Mouse (Mus musculus) frontal cortex, adult (tissue): ENCODE data around the gene Spata5.
A peak's percentile ranks its signal among the peaks of the same experiment; 100 is the strongest.

Experiments used
- ATAC-seq: cut with Nextera tagmentation; 2 replicates; pipeline ENCODE4 v1.9.2; 2017; ENCODE audit warnings: mild to moderate bottlenecking, moderate library complexity, mixed read lengths; ENCODE audit not compliant: low TSS enrichment

Gene Spata5

DNA sequence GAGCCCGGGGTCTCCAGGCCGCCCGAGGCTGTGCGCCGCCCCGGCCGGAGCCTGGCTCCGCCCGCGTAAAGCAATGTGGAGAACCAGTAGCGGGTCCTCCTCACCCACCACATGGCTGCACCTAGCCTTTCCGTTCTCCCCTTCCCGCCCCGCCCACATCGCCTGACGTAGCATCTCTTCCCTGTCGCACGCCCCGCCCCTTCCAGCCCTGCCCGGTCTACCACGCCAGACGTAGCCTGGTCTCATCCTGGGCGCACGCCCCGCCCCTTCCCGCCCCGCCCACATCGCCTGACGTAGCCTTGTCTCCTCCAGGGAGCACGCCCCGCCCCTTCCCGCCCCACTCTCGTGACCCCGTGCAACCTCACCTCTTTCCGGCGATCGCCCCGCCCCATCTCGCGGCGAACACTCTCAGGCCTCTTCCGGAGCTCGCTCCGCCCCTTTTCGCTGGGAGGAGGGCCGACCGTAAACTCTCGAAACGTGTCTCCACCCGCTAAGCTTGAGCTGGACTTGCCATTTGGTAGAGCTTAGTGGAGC, at the start of gene Spata5:
Gene Spata5, plus strand, starts transcription at position 439 of the 534 bp plus-strand sequence.
- ATAC-seq = peak; percentile 86

DNA sequence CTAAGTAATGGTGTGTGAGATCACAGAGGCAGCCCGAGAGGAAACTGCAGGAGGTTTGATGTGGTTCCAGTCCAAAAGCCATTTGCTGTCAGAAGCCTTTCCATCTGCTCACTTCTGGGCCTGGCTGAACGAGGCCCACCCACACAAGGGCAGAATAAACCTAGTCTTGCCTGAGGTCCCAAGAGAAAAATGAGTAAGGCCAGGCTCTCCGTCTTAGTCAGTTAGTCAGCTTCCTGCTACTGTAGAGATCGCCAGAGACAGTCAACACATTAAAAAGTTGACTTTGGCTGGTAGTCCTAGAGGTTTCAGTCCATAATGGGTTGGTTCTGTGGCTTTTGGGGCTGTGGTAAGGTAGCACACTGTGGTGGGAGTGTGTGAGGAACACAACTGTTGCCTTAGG, 49.3 kb upstream of the Spata5 start:
- ATAC-seq = no peak

- no peak for ATAC-seq
Measured at GRCm38 (mm10) chr3:37373712-37374111, 46.0 kb upstream of the Spata5 start.

GRCm38 (mm10) chr3:37377926-37378325, 41.8 kb upstream of the Spata5 start:
- no peak for ATAC-seq

GRCm38 (mm10) chr3:37378412-37378811, 41.3 kb upstream of the Spata5 start:
- ATAC-seq = no peak

- no peak for ATAC-seq
Measured at GRCm38 (mm10) chr3:37379201-37379600, 40.5 kb upstream of the Spata5 start.

- ATAC-seq = peak; percentile 20; the same call in 1 of the 2 replicates
Measured at GRCm38 (mm10) chr3:37379930-37380881, 39.5 kb upstream of the Spata5 start.

- ATAC-seq = no peak
Measured at GRCm38 (mm10) chr3:37381457-37381856, 38.2 kb upstream of the Spata5 start.

- ATAC-seq = no peak
Measured at GRCm38 (mm10) chr3:37383096-37383765, 36.5 kb upstream of the Spata5 start.

DNA sequence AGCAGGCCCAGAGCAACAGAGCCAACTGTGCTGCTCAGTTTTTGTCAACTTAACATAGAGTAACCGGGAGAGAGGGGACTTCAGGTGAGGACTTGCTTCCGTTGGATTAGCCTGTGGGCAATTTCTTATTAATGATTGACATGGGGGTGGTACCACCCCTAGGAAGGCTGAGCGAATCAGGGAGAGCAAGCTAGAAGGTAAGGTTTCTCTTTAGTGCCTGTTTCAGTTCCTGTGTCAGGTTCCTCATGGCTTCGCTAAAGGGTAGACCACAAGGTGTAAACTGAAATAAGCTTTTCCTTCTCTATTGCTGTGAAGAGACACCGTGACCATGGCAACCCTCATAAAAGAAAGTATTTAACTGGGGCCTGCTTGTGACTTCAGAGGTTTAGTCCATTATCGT, 32.4 kb upstream of the Spata5 start:
- ATAC-seq = no peak

- no peak for ATAC-seq
Measured at GRCm38 (mm10) chr3:37396930-37397608, 22.6 kb upstream of the Spata5 start.

- ATAC-seq = no peak
Measured at GRCm38 (mm10) chr3:37397646-37398045, 22.1 kb upstream of the Spata5 start.

DNA sequence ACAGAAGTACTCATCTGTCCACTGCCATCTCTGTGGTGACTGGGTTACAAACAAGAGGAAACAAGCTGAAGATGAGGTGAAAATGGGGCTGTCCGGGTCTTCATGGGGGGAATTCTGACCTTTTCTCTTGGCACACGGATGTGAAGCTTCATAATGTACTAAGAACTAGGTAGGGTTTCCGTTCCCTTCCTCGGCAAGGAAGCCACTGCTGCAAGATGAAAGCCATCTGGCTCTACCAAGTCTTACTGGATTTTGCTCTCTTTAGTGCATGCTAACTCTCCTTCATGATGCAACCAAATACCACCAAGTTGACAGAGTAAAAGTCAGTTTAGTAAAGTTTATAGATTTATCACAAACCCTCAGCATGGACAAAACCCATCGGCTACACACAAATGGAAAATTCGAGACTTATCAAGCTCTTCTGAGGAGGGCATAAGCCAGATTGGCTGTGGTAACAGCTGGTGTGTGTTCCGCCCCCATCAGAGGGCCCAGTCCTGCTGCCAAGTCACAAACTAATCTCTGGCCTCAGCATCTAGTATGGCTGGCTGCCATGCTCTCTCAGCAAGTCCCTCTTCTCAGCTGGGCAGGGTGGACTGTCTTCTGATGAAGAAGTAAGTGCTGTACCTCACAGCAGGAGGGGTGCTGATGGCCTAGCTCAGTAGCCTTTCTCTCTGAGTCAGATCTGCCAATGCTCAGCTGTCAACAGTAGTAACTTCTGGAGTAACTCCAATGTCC, 20.9 kb upstream of the Spata5 start:
- ATAC-seq = no peak

DNA sequence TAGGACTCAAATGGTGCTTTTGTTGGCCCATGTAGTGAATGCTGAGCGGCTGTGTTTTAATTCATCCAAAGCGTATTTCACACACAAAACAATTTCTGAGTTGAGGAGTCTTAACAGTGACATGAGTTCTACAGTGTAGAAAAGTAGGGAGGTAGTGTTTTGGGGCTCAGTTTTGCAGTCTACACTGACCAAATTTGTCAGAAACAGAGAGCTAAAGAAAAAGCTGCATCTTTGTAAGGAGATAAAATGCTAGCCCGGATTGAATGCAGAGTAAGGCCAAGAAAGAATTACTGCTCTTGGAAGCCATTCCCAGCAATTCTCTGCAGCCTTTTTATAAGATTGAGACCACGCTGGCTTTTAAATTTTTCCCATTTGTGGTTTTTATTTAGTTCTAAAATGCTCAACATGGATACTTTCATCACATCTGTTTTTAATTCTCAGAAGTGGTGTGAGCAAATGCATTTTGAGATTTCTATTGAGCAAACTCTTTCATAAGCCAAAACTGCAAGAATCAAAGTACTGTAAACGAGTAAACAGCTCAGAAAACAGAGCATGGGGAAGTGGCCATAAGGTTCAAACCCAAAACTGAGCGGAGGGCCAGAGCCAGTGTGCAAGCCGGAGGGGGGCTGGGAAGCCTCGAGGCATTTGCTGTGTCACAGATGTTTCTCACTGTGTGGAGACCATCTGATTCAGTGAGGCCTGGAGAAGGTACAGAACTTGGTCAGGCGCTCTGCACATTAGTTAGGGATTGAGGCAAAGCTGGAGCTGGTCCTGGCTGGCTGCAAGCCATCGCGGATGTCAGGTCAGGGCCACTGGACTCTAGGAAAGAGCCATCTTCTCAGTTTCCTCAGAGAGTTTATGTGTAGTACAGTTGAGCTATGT, 17.7 kb upstream of the Spata5 start:
- ATAC-seq = no peak

DNA sequence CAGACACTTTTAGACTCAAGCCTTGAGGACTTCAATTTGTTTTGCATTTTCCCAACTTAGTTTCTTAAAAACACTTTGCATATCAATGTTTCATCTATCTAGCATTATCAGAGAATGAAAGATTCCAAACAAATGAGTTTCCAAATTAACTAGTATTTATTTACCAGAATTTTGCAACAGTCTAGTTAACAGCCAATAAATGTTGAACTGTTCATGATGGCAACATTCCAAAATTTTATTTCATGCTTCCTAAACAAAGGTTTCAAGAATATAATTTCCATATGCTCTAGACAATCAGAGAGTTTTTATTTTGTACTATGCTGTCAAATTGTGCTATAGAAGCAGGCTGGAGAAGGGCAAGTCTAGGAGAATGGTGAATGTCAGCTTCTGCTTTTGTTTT, 12.1 kb upstream of the Spata5 start:
- ATAC-seq = no peak

- no peak for ATAC-seq
Measured at GRCm38 (mm10) chr3:37413446-37413845, 6.2 kb upstream of the Spata5 start.

GRCm38 (mm10) chr3:37414413-37414960, 5.2 kb upstream of the Spata5 start:
- peak; percentile 64 for ATAC-seq

- no peak for ATAC-seq
Measured at GRCm38 (mm10) chr3:37418341-37418740, 1.4 kb upstream of the Spata5 start.

DNA sequence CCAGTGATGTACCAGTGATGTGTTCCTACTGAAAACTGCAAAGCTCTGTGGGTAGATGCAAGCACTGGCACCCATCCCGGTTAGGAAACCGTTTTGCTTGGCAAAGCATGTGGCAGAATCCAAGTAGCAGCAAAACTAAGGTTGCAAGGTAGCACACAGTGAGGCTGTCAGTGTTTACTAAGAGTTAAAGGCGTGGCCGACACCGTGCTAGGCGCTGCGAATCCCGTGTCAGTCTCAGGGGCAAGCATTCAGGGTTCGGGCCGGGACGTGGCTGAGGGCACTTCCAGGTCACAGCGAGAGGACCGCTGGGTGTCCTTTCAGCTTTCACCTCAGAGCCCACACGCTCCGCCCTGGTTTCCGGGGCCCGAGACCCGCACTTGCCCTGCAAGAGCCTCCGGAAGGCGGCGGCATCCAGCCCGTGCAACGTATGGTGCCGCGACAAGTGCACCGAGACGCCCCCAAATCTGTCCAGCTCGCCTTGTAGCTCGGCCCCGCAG, 687 bp upstream of the Spata5 start:
- ATAC-seq = peak; percentile 42

DNA sequence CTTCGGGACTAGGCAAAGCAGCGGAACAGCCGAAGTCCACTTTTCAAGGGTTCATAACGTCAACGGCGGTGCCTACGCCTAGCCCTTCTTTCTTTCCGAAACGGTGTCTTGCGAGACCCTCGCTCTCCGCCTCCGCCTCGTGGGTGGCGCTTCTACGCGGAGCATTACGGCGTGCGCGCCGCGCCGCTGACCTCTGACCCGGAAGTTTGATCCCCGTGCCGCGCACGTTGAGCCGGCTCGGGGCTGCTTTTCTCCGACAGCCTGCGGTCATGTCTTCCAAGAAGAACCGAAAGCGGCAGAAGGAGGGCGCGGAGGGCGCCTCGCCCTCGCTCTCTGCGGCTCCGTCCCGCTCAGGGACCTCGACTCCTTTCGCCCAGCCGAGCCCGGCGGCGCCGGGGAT, 376 bp downstream of the Spata5 start, which contains the start of gene Nudt6:
Gene Nudt6, minus strand, starts transcription at position 140 of the 400 bp plus-strand sequence.
- ATAC-seq = peak; percentile 63
